Mouse (Mus musculus): Measurements from ENCODE around the gene Map3k12. TPM values are rescaled to one million over a fixed set of nuclear protein-coding genes. Genes with fewer than 3 reads are reported as not detected.

Map3k12 gene
- polyA plus RNA-seq (2014; fragmentation: Nextera tagmentation; extraction: Ambion mirVana), result 16.4 and 19.7 TPM in 2 replicates

DNA sequence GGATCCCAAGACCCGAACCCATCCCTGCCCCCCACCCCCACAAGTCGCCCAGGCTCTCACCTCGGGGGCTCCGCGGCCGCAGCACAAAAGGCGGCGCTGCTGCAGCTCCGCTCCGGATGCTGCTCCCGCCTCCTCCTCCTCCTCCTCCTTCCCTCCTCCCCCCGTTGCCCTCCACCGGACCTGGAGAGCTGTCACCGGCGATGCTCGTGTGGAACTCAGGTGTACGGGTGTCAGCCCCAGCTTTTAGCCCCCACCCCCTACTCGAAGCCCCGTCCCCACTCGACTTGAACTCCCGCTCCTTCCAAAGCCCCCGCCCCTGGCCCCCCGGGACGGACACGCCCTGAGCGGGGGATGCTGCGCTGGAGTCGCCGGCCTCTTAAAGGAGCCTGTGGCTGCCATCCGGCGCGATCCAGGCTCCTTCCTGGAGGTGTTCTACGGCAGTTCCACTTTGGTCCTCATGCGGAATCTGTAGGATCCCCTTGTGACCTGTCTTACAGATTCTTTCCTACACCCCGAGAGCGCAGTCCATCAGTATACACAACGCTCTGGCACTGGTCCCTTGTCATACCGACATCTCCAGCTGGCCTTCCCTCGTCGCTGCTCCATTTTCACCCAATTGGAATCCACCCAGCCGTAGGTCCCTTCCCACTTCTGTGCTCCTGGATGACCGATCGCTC lies at the start of gene Map3k12:
Map3k12 (minus strand) TSS at position 337 of the 677 bp plus-strand sequence.
- H3K9me3 ChIP-seq (ENCODE audit: control insufficient read depth, low read length), result no peaks in the 10 kb centered on the region
- H3K9ac ChIP-seq (ENCODE audit: low read length), result peak within 1 kb of the TSS; percentile 86
- H3K36me3 ChIP-seq (ENCODE audit: control insufficient read depth, insufficient read depth, low read length), result no peaks in the 10 kb centered on the region
- H3K4me1 ChIP-seq (ENCODE audit: control insufficient read depth, insufficient read depth, low read length), result peaks cover 26% of the 10 kb centered on the region
- no peaks in the 10 kb centered on the region for H3K27me3 ChIP-seq (ENCODE audit: control insufficient read depth, insufficient read depth, low read length)
- peak within 1 kb of the TSS; percentile 65 for H3K4me3 ChIP-seq (ENCODE audit: low read depth, low read length)
- DNase-seq (ENCODE audit: low spot score, missing footprints) (peak; percentile 98), ATAC-seq (ENCODE audit: low FRiP score) (peak; percentile 33)
- peak within 1 kb of the TSS; percentile 97 for H3K27ac ChIP-seq (ENCODE audit: low read depth, low read length)
- whole genome bisulfite sequencing, result 1% methylated on average over 38 of the region's 43 CpGs
- H3K4me2 ChIP-seq, result peak within 1 kb of the TSS; percentile 92

DNA sequence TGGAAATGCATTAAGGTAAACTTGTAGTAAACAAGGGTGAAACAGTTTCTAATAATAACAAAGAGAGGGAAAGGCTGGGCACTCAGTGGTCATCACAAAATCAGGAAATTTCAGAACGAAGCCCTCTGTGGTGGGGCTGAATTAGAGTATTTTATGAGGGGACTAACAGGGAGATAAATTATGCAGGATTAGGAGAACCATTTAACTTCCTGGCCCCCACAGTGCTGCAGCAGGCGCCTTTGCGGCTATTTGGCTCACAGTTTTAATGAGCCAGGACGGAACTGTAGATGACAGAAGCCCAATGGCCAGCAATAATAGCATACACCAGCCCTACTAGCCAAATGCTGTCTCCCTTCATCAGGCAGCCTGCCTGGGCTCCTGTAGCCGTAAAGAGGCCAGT lies 46.8 kb upstream of the Map3k12 start:
- Histone ChIP-seq H3K4me3 (ENCODE audit: low read depth, low read length) (no peak overlapping the region), H3K4me2 (no peak overlapping the region), H3K27ac (ENCODE audit: low read depth, low read length) (no peak overlapping the region), H3K27me3 (ENCODE audit: control insufficient read depth, insufficient read depth, low read length) (no peaks in the 10 kb centered on the region), H3K4me1 (ENCODE audit: control insufficient read depth, insufficient read depth, low read length) (no peaks in the 10 kb centered on the region), H3K36me3 (ENCODE audit: control insufficient read depth, insufficient read depth, low read length) (0 out of 2 replicates have a peak, but pooled peaks cover 3% of the 10 kb centered on the region), H3K9ac (ENCODE audit: low read length) (no peak overlapping the region), H3K9me3 (ENCODE audit: control insufficient read depth, low read length) (no peaks in the 10 kb centered on the region)
- WGBS, result 83% methylated on average over 5 of the region's 5 CpGs
- DNase-seq (ENCODE audit: low spot score, missing footprints) (peak; percentile 72), ATAC-seq (ENCODE audit: low FRiP score) (no peak)

DNA sequence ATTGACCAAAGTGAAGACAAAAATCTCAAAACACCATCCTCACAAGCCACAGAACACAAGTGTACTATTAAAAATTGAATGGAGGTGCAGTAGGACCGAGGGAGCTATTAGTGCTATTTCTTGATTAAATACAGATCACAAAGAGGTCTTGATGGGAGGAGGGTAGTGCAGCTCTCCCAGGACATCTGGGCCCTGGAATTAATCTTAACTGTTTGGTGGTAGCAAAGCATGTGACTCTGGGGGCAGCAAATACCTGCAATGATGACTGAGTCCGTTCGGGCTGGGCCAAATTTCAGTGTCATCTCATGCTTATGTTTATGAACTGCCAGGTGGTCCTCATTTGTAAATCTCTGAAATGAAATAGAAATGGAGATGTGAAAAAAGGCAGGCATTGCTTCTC lies 46.2 kb upstream of the Map3k12 start:
- H3K9me3 ChIP-seq (ENCODE audit: control insufficient read depth, low read length), result no peaks in the 10 kb centered on the region
- H3K4me3 ChIP-seq (ENCODE audit: low read depth, low read length), result no peak overlapping the region
- peak; percentile 67 for DNase-seq (ENCODE audit: low spot score, missing footprints)
- no peak overlapping the region for H3K4me2 ChIP-seq
- ATAC-seq (ENCODE audit: low FRiP score), result no peak
- no peak overlapping the region for H3K27ac ChIP-seq (ENCODE audit: low read depth, low read length)
- H3K36me3 ChIP-seq (ENCODE audit: control insufficient read depth, insufficient read depth, low read length), result 0 out of 2 replicates have a peak, but pooled peaks cover 3% of the 10 kb centered on the region
- no peak overlapping the region for H3K9ac ChIP-seq (ENCODE audit: low read length)
- 85% methylated on average over 3 of the region's 3 CpGs for WGBS
- H3K27me3 ChIP-seq (ENCODE audit: control insufficient read depth, insufficient read depth, low read length), result no peaks in the 10 kb centered on the region
- no peaks in the 10 kb centered on the region for H3K4me1 ChIP-seq (ENCODE audit: control insufficient read depth, insufficient read depth, low read length)

DNA sequence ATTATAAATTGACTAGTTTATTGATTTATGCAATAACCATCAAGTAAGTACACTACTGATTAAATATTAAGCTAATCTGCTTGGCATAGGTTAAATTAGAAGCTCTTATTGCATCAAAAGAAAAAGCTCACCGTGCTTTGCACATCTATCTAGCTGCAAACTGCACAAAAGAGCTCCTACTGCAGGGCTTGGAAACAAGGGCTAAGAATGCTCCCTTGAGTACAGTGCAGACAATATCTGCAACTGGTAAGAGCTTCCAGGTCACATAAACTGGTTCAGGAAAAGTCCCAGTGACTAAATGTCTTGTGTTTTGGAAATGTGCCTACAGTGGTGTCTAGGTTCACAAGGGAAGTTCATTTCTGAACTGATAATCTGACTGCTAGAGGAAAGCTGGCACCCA lies 45.6 kb upstream of the Map3k12 start:
- Histone ChIP-seq H3K4me2 (no peak overlapping the region), H3K27ac (ENCODE audit: low read depth, low read length) (no peak overlapping the region), H3K4me1 (ENCODE audit: control insufficient read depth, insufficient read depth, low read length) (no peaks in the 10 kb centered on the region), H3K9me3 (ENCODE audit: control insufficient read depth, low read length) (no peaks in the 10 kb centered on the region), H3K27me3 (ENCODE audit: control insufficient read depth, insufficient read depth, low read length) (no peaks in the 10 kb centered on the region), H3K9ac (ENCODE audit: low read length) (no peak overlapping the region), H3K36me3 (ENCODE audit: control insufficient read depth, insufficient read depth, low read length) (peaks cover 3% of the 10 kb centered on the region; the same call in 1 of the 2 replicates), H3K4me3 (ENCODE audit: low read depth, low read length) (no peak overlapping the region)
- 97% methylated on average over 1 of the region's 1 CpGs for WGBS
- ATAC-seq (ENCODE audit: low FRiP score) (no peak), DNase-seq (ENCODE audit: low spot score, missing footprints) (peak; percentile 57)

DNA sequence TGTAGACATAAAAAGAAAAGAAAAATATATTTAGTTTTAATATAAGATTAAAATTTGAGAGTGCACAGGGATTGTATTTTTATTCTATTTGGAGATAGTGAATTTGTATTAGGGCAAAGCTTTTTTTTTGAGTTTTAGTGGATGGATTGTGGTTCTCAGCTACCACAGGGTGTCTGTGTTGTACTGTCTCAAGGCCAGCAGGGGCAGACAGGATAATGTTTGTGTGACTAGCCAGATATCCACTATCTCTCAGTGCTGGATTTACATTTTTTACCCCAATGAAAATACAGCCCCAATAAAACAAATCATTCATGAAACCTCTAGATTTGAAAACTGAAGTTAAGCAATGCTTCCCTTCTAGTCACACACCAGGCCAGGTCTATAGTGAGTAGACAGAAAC lies 40.7 kb upstream of the Map3k12 start:
- peak; percentile 10 for DNase-seq (ENCODE audit: low spot score, missing footprints)
- H3K4me2 ChIP-seq, result no peak overlapping the region
- no peak for ATAC-seq (ENCODE audit: low FRiP score)
- no peaks in the 10 kb centered on the region for H3K4me1 ChIP-seq (ENCODE audit: control insufficient read depth, insufficient read depth, low read length)
- no peaks in the 10 kb centered on the region for H3K27me3 ChIP-seq (ENCODE audit: control insufficient read depth, insufficient read depth, low read length)
- H3K36me3 ChIP-seq (ENCODE audit: control insufficient read depth, insufficient read depth, low read length), result peaks cover 11% of the 10 kb centered on the region; the same call in 1 of the 2 replicates
- H3K9me3 ChIP-seq (ENCODE audit: control insufficient read depth, low read length), result no peaks in the 10 kb centered on the region
- H3K9ac ChIP-seq (ENCODE audit: low read length), result no peak overlapping the region
- H3K4me3 ChIP-seq (ENCODE audit: low read depth, low read length), result no peak overlapping the region
- no peak overlapping the region for H3K27ac ChIP-seq (ENCODE audit: low read depth, low read length)

DNA sequence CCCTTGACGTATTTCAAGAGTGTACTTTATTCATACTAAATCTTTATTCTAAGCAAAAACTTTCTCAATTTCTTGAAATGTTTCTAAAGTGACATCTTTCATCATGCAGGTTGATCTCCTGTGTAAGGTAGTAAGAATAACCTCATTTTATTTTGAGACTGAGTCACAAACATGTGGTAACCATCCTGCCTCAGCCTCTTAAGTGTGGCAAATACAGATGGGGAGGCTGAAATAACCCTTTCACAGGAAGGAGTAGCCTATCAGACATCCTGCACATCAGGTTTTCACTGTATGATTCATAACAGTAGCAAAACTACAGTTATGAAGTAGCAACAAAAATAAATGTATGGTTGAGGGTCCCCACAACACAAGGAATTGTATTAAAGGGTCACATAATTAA lies 38.7 kb upstream of the Map3k12 start:
- no peak overlapping the region for H3K4me3 ChIP-seq (ENCODE audit: low read depth, low read length)
- H3K9ac ChIP-seq (ENCODE audit: low read length), result no peak overlapping the region
- no peak overlapping the region for H3K4me2 ChIP-seq
- peak; percentile 19 for DNase-seq (ENCODE audit: low spot score, missing footprints)
- H3K27me3 ChIP-seq (ENCODE audit: control insufficient read depth, insufficient read depth, low read length), result no peaks in the 10 kb centered on the region
- no peak for ATAC-seq (ENCODE audit: low FRiP score)
- no peak overlapping the region for H3K27ac ChIP-seq (ENCODE audit: low read depth, low read length)
- no peaks in the 10 kb centered on the region for H3K4me1 ChIP-seq (ENCODE audit: control insufficient read depth, insufficient read depth, low read length)
- H3K36me3 ChIP-seq (ENCODE audit: control insufficient read depth, insufficient read depth, low read length), result peaks cover 11% of the 10 kb centered on the region; the same call in 1 of the 2 replicates
- 96% methylated on average over 1 of the region's 1 CpGs for WGBS
- no peaks in the 10 kb centered on the region for H3K9me3 ChIP-seq (ENCODE audit: control insufficient read depth, low read length)

DNA sequence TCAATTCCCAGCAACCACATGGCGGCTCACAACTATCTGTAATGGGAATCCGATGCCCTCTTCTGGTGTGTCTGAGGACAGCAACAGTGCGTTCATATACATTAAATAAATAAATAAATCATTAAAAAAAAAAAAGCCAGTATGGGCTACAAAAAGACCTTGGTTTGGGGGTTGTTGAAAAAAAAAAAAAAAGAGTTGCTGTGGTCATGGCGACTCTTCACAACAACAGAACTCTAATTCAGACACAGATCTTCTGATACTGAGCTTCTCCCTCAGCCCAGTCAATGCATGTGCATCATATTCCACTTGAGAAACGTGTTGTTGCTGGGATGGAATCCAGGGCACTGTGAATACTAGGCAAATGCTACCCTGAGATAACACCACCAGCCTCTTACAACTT lies 35.7 kb upstream of the Map3k12 start:
- H3K4me2 ChIP-seq, result no peak overlapping the region
- DNase-seq (ENCODE audit: low spot score, missing footprints) (peak; percentile 35), ATAC-seq (ENCODE audit: low FRiP score) (no peak)
- no peaks in the 10 kb centered on the region for H3K9me3 ChIP-seq (ENCODE audit: control insufficient read depth, low read length)
- no peaks in the 10 kb centered on the region for H3K4me1 ChIP-seq (ENCODE audit: control insufficient read depth, insufficient read depth, low read length)
- no peak overlapping the region for H3K9ac ChIP-seq (ENCODE audit: low read length)
- no peak overlapping the region for H3K4me3 ChIP-seq (ENCODE audit: low read depth, low read length)
- 91% methylated on average over 5 of the region's 5 CpGs for WGBS
- H3K27ac ChIP-seq (ENCODE audit: low read depth, low read length), result no peak overlapping the region
- H3K36me3 ChIP-seq (ENCODE audit: control insufficient read depth, insufficient read depth, low read length), result peaks cover 11% of the 10 kb centered on the region; the same call in 1 of the 2 replicates
- no peaks in the 10 kb centered on the region for H3K27me3 ChIP-seq (ENCODE audit: control insufficient read depth, insufficient read depth, low read length)

DNA sequence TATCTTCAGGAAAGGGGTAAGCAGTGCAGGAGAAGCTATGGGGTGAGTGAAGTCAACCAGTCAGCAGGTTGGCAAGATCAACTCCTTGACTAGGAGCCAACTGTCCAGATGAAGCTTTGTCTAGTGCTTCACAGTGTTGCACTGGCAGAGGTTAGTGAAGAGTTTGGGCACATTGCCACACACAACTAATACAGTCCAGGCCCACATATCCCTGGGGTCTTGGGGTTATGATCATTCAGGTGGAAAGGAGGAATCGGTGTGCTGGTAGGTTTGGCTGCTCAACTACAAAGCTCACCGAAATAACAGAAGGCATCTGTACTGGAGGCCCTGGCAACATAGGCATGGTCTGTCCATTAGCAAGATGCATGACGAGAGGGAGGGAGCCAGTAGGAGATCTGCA lies 30.6 kb upstream of the Map3k12 start:
- H3K27me3 ChIP-seq (ENCODE audit: control insufficient read depth, insufficient read depth, low read length), result no peaks in the 10 kb centered on the region
- H3K4me1 ChIP-seq (ENCODE audit: control insufficient read depth, insufficient read depth, low read length), result no peaks in the 10 kb centered on the region
- no peak for DNase-seq (ENCODE audit: low spot score, missing footprints)
- H3K9me3 ChIP-seq (ENCODE audit: control insufficient read depth, low read length), result no peaks in the 10 kb centered on the region
- H3K9ac ChIP-seq (ENCODE audit: low read length), result no peak overlapping the region
- H3K4me2 ChIP-seq, result no peak overlapping the region
- H3K27ac ChIP-seq (ENCODE audit: low read depth, low read length), result no peak overlapping the region
- ATAC-seq (ENCODE audit: low FRiP score), result no peak
- WGBS, result 96% methylated on average over 3 of the region's 3 CpGs
- no peaks in the 10 kb centered on the region; the same call in 1 of the 2 replicates for H3K36me3 ChIP-seq (ENCODE audit: control insufficient read depth, insufficient read depth, low read length)
- H3K4me3 ChIP-seq (ENCODE audit: low read depth, low read length), result no peak overlapping the region

DNA sequence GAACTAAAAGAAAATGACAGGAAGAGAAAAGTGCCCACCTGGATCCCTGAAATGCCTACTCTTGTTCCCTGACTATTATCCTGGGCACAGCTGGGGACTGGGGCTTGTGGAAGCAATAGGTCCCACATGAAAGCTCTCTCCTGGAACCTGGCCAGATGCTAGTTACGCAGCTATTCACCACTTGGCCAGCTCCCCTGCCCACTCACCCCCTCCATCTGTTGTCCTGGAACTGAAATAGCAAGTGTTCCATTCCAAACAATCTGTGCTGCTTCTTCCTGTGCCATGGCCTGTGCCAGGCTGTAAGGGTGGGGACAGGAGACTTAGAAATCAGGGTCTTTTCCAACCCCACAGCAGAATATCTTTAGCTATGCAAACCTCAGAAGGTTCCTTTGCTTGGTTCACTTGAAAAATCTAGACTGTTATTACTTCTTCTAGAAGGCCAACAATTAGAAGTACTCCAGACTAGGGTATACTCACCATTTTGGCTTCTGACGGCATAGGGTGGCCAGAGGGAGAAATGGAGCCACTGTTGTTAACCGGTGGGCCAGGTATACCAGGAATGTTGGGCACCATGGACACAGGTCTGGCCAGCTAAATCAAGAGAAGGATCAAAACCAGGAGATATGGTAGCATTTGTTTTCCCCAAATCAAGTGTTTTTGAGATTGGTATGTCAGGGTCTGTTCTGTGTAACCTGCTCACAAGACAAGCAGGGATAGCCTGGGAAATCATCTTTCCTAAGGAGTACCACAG lies 30.0 kb upstream of the Map3k12 start:
- H3K36me3 ChIP-seq (ENCODE audit: control insufficient read depth, insufficient read depth, low read length), result no peaks in the 10 kb centered on the region; the same call in 1 of the 2 replicates
- ATAC-seq (ENCODE audit: low FRiP score), result no peak
- DNase-seq (ENCODE audit: low spot score, missing footprints), result peak; percentile 51
- 93% methylated on average over 3 of the region's 3 CpGs for WGBS
- no peak overlapping the region for H3K9ac ChIP-seq (ENCODE audit: low read length)
- H3K4me1 ChIP-seq (ENCODE audit: control insufficient read depth, insufficient read depth, low read length), result no peaks in the 10 kb centered on the region
- H3K27ac ChIP-seq (ENCODE audit: low read depth, low read length), result no peak overlapping the region
- H3K9me3 ChIP-seq (ENCODE audit: control insufficient read depth, low read length), result no peaks in the 10 kb centered on the region
- no peak overlapping the region for H3K4me3 ChIP-seq (ENCODE audit: low read depth, low read length)
- H3K27me3 ChIP-seq (ENCODE audit: control insufficient read depth, insufficient read depth, low read length), result no peaks in the 10 kb centered on the region
- no peak overlapping the region for H3K4me2 ChIP-seq
